Mouse (Mus musculus) urinary bladder, adult 2 months (tissue): ENCODE measurements around the gene Kcnk5. TPM values are rescaled to one million over a fixed set of nuclear protein-coding genes. Genes with fewer than 3 reads are reported as not detected.

Experiments
- DNase-seq: peaks from one replicate; pipeline ENCODE4 v3.0.0; 2022; ENCODE audit warnings: low spot score
- polyA plus RNA-seq: library from polyadenylated mRNA; depleted of rRNA; stranded (reverse); fragments of >200 nt; gene quantifications from 2 replicates; pipeline ENCODE4 v1.2.3, GENCODE M21; 2012

The Kcnk5 gene
- polyA plus RNA-seq, 1 experiment, result 4.6 TPM

GRCm38 (mm10) chr14:20201066-20201683, 19.6 kb upstream of the Kcnk5 start:
- no peak for DNase-seq

GRCm38 (mm10) chr14:20193103-20193715, 11.6 kb upstream of the Kcnk5 start:
- DNase-seq, result no peak

- no peak for DNase-seq
These were observed 9.6 kb upstream of the Kcnk5 start for GRCm38 (mm10) chr14:20191136-20191735.

- DNase-seq, result no peak
These were observed 8.1 kb upstream of the Kcnk5 start for GRCm38 (mm10) chr14:20189751-20190150.

- no peak for DNase-seq
These were observed 3.8 kb upstream of the Kcnk5 start for GRCm38 (mm10) chr14:20185426-20185825.

- no peak for DNase-seq
These were observed 2.1 kb upstream of the Kcnk5 start for GRCm38 (mm10) chr14:20183701-20184100.

- no peak for DNase-seq
These were observed 987 bp upstream of the Kcnk5 start for GRCm38 (mm10) chr14:20182596-20182995.

- no peak for DNase-seq
These were observed 852 bp downstream of the Kcnk5 start for GRCm38 (mm10) chr14:20180751-20181162.

GRCm38 (mm10) chr14:20180304-20180703, 1.3 kb downstream of the Kcnk5 start:
- DNase-seq, result no peak

GRCm38 (mm10) chr14:20179731-20180280, 1.8 kb downstream of the Kcnk5 start:
- DNase-seq, result no peak

- DNase-seq, result no peak
These were observed 2.5 kb downstream of the Kcnk5 start for GRCm38 (mm10) chr14:20179080-20179479.

GRCm38 (mm10) chr14:20178593-20178992, 3.0 kb downstream of the Kcnk5 start:
- DNase-seq, result no peak

- no peak for DNase-seq
These were observed 4.0 kb downstream of the Kcnk5 start for GRCm38 (mm10) chr14:20177494-20178123.

- no peak for DNase-seq
These were observed 5.9 kb downstream of the Kcnk5 start for GRCm38 (mm10) chr14:20175705-20176104.

GRCm38 (mm10) chr14:20175114-20175513, 6.5 kb downstream of the Kcnk5 start:
- DNase-seq, result no peak

GRCm38 (mm10) chr14:20174696-20175095, 6.9 kb downstream of the Kcnk5 start:
- no peak for DNase-seq

- DNase-seq, result no peak
These were observed 7.6 kb downstream of the Kcnk5 start for GRCm38 (mm10) chr14:20173873-20174490.

- DNase-seq, result no peak
These were observed 8.7 kb downstream of the Kcnk5 start for GRCm38 (mm10) chr14:20172924-20173323.

- DNase-seq, result no peak
These were observed 9.1 kb downstream of the Kcnk5 start for GRCm38 (mm10) chr14:20172509-20172908.

GRCm38 (mm10) chr14:20171840-20172239, 9.8 kb downstream of the Kcnk5 start:
- DNase-seq, result no peak

GRCm38 (mm10) chr14:20169251-20169650, 12.4 kb downstream of the Kcnk5 start:
- no peak for DNase-seq

GRCm38 (mm10) chr14:20168478-20168877, 13.1 kb downstream of the Kcnk5 start:
- DNase-seq, result no peak
